Mouse (Mus musculus) left cerebral cortex, adult 11 months (tissue): ENCODE data around the gene Mfsd4b1.

Experiments used
- DNase-seq: peaks from one replicate; pipeline ENCODE4 v3.0.0; 2022; ENCODE audit warnings: low spot score

Mfsd4b1 gene

DNA sequence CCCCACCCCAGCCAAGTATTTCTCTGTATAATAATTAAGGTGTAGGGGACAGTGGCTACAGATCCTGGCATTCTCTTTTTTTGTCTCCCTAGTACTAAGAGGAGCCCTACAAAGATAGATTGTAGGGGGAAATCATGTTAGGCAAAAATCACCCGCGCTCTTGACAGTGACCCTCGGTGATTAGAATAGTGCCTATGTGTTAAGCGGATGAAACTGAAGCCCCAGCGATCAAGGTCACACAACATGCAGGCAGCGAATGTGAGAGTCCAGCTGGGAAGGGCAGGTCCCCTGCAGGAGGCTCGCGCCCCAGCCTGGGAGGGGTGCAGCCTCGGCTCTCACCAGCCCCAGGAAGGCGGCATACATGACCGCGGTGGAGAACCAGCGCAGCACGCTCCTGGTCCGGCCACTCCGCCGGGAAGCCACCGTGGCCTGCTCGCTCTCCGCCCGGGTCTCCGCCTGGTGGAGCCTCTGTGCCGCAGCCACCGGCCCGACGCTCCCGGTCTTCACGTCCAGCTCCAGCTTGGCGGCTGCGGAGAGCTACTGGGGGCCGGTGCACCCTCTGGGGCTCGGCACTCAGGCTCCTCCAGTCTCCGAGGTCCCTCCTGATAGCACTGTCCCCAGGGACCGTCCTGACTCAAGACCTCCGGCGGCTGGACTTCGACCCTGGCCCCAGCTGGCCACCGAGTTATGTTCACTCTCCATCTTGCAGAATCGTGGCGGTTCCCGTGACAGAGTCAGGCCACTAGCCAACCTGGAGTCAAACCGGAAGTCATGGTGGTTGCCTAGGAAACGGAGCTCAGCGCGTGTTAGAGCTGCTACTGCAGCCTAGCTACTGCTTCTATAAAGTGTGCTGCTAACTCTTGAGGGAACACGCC is at the start of gene Mfsd4b1:
TSS of gene Mfsd4b1 (minus strand) at position 715 of the 875 bp plus-strand sequence.
- DNase-seq: peak; percentile 87

- no peak for DNase-seq
These were observed 48.5 kb upstream of the Mfsd4b1 start for GRCm38 (mm10) chr10:40073608-40074007.

DNA sequence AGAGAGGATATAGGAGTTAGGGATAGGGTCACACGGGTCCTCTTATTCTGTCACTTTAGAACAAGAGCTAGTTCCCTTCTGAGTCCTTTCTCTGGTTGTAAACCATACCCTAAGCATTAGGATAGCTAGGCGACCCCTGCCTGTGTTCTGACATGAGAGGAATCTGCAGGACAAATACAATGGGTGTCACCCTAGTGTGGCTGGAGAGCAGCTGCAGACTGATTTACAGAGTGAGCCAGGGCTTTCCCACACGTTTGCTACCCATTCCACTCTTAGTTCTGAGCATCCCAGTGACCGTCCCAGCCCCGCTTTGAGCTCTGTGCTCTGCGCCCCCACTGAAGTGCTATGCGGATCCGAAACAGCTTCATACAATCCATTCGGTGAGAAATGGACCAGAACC is 45.6 kb upstream of the Mfsd4b1 start:
- DNase-seq: no peak

DNA sequence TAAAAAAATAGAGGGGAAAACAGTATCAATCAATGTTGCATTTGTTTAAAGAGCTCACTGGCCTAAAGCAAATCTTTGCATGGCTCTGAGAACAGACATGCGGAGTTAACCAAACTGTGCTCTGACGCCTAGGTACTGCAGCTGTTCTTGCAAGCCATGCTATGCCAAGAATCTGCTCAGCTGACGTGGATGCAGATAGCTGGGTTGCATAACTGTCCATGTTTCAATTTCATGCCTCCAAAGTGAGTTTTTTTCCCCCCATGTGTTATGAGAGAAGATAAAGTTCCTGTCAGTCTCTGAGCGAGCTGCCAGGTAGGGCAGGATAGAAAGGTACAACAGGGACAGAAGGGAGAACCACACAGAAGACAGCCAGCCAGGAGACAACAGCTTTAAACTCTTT is 44.2 kb upstream of the Mfsd4b1 start:
- DNase-seq: peak; percentile 46

GRCm38 (mm10) chr10:40068595-40068994 is 43.5 kb upstream of the Mfsd4b1 start:
- DNase-seq: no peak

- DNase-seq: no peak
These were observed 42.5 kb upstream of the Mfsd4b1 start for GRCm38 (mm10) chr10:40067529-40067928.

DNA sequence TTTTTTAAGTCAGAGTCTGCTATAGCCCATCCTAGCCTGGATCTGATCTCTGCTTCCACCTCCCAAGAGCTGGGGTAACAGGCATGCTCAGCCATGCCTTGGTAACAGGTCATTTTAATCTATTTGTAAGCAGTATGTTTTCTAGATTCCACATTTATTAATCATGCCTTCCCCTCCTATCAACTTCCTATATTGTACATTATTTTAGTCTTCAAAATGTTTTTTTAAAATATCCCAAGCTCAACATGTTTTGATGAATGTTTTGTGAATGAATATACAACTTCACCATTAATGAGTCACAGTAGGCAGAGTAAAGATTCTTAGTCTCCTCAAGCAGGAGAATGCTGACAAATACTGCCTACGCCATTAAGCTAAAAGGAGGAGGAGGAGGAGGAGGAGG is 42.0 kb upstream of the Mfsd4b1 start:
- DNase-seq: no peak

DNA sequence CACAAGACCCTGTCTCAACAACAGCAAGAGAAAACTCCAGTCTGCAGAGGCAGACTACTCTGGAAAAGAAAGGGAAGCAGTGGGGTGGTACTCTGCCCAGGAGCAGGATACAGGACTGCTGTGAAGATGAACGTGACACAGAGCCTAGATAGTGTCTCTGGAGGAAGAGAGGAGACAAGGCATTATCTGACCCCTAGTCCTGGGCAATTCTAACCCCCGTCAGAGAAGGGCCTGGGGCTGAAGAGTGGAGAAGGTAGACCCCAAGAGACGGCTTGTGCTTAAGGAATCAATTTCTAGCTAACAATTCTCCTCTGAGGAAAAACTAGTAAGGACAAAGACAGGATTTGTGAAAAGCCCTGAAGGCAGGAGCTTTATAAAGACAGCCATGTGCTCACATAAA is 40.3 kb upstream of the Mfsd4b1 start:
- DNase-seq: no peak

- no peak for DNase-seq
These were observed 38.3 kb upstream of the Mfsd4b1 start for GRCm38 (mm10) chr10:40063291-40063890.

DNA sequence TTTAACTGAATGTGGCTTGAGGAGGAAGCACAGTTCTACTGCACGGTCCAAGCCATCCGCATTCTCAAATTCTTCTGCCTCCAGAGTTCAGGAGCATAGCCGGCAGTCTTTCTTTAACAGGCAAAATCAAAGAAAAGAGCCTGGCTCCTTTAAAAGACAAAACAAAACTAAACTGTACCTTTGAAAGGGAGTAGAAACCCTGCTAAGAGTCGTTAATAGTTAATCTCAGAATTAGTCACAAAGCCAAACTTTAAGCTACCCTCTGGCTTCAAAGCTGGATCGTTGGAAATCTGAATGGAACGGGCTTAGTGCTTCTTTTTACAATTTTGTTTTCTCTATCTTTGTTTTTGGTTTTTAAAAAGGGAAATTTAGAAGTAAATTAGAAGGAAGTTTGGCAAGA is 37.7 kb upstream of the Mfsd4b1 start:
- DNase-seq: no peak

GRCm38 (mm10) chr10:40061926-40062325 is 36.9 kb upstream of the Mfsd4b1 start:
- DNase-seq: no peak

GRCm38 (mm10) chr10:40058786-40059120 is 33.7 kb upstream of the Mfsd4b1 start:
- no peak for DNase-seq

- no peak for DNase-seq
These were observed 33.2 kb upstream of the Mfsd4b1 start for GRCm38 (mm10) chr10:40058062-40058785.

DNA sequence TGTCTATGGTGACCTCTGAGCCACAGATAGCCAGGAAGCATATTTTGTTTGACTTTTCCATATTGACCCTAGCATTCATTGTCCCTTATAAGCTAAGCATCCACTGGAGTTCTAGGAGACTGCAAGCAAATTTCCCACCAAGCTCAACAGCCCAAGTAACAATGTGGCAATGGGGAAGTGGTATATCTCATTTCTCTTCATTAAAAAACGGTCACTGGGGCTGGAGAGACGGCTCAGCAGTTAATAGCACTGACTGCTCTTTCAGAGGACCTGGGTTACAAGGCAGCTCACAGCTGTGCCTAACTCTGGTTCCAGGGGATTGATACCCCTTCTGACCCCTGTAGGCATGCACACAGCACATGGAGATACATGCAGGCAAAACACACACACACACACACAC is 32.5 kb upstream of the Mfsd4b1 start:
- DNase-seq: no peak

GRCm38 (mm10) chr10:40054455-40054854 is 29.4 kb upstream of the Mfsd4b1 start:
- no peak for DNase-seq

GRCm38 (mm10) chr10:40053896-40054295 is 28.8 kb upstream of the Mfsd4b1 start:
- no peak for DNase-seq

DNA sequence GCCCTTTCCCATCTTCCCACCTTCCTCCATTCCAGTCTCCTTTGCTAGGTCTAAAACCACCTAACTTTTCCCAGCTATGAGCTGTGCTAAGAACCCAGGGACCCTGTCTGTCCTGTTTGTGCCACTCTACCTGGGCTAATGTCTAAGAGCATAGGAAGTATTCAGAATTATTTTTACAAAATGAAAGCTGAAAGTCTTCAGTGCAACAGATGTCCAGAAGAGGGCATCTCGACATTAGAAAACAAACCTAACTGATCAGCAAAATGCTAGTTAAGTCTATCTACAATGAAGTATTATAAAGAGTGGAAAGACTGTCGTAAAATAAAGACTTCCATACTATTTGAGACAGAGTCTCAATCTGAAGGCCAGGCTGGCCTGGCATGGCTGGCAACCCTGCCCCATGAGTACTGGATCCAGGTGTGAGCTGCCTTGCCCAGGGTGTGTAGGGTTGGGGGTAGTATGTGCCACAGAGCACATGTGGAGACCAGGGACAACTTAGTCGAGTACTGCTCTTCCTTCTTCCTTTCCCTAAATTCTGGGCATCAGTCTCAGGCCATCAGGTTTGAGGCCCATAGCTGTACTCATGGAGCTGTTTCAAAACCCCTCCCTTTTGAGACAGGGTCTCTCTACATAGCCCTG is 28.3 kb upstream of the Mfsd4b1 start:
- no peak for DNase-seq

- DNase-seq: no peak
These were observed 26.9 kb upstream of the Mfsd4b1 start for GRCm38 (mm10) chr10:40051997-40052396.

DNA sequence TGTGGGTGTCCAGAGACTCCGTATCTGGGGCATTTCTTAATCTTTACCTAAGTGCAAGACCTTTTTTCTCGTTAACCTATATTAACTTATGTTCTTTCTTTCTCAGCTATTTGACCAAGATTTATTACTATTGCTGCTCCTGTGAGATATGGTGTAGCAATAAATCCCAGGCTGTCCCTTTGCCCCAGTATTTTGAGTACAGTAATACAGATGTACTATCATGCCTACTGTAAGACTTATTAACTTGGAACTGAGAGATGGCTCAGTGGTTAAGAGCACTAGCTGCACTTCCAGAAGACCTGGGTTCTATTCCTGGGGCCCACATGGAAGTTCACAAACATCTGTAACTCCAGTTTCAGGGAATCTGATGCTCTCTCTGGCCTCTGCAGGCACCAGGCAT is 25.7 kb upstream of the Mfsd4b1 start:
- DNase-seq: no peak

GRCm38 (mm10) chr10:40041339-40041738 is 16.3 kb upstream of the Mfsd4b1 start:
- no peak for DNase-seq

DNA sequence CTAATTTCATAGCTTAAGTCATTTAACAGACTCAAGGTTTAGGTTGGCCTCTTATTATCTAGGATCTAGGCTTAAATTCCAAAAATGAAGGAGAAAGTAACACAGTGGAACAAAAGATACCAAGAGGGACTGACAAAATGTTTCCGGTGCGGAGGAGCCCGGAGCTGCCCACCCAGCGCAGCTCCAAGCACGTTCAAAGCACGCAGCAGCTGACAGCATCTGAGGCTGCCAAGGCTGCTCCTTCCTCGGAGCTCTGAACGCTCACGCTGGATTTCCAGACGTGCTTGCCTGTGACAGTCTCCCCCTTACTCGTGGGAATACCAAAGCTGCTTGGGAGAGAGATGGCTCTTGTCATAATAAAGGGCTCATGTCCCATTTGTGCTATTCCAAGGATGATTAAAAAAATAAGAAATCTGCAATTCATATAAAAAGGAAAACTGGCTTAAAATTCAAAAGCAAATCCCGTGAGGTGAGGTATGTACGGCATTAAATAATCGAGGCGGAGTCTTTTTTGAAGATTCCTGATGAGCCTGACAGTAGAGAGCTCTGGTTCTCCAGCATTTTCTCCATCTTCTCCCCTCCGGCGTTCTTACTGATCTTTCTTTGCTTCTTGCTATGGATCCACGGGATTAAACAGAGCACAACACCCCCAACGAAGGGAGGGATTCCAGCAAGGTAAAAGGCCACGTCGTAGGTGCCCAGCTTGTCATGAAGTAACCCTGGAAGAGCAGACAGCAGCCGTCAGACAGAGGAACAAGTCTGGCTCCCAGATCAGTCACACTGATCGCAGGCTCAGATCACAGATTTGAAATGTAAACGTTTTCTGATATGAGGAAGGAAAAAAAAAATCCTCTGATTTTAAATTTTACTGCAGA is 11.9 kb upstream of the Mfsd4b1 start:
- no peak for DNase-seq

- no peak for DNase-seq
These were observed 9.9 kb upstream of the Mfsd4b1 start for GRCm38 (mm10) chr10:40034956-40035355.
